Mouse (Mus musculus) pancreas, adult 10 weeks (tissue): ENCODE results near the gene Mfsd10. TPM values are rescaled to one million over a fixed set of nuclear protein-coding genes. Genes with fewer than 3 reads are reported as not detected.

ENCODE experiments used
- polyA plus RNA-seq: library from polyadenylated mRNA; stranded (reverse); fragments of 350-450 nt; fragmentation: Illumina TruSeq; extraction: RNeasy Lipid Tissue Mini Kit (QIAGEN cat#74804); gene quantifications from one replicate; pipeline ENCODE4 v1.2.3, GENCODE M21; 2015; ENCODE audit warnings: low read depth, low replicate concordance; ENCODE audit not compliant: insufficient read depth

The Mfsd10 gene
- polyA plus RNA-seq: 25.5 TPM

GRCm38 (mm10) chr5:34636481-34637287 is at the start of gene Mfsd10:
TSS of gene Mfsd10 (minus strand) at chr5:34637212.

DNA sequence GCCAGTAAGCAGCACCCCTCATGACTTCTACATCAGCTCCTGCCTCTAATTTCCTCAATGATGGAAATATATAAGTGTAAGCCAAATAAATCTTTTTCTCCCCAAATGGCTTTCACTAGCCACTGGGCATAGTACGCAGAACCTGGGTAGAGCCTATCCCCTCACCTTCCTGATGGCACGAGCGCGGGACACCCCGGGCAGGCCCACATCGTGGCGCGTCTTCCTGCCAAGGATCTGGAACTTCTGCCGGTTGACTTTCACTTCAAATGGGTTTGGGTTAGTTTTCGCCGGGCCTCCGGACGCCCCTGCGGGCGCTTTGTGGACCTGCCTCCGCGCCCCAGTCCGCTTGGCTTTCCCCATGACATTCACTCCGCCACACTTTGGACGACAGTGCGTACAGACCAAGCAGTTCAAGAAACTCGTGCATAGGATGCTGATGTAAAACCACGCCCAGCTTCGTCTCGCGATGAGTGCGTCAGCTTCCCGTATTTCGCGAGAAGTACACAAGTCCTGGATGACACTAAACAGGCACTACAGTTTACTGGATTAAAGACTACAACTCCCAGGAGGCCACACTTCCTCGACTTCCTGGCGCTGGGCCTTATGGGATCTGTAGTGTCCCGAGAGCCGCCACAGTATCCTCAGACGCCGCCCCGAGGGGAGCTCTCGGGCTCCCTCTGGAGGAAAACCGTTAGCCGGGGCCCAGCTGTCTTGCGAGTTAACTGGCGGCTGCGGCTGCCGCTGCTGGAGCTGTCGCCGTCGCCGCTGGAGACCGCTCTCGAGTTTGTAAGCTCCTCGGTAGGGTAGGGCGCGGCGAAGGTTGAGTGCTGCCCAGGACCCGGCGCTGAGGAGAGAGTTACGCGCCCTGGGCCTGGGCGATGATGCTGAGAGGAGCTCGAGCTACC is 22.9 kb upstream of the Mfsd10 start, which contains the start of the genes Nop14 and Grk4:
TSS of gene Nop14 (minus strand) at position 463 of the 905 bp plus-strand sequence.
TSS of gene Grk4 (plus strand) at position 694 of the 905 bp plus-strand sequence.

Other genes starting within 250 kb of the Mfsd10 start
- 6.7 TPM for gene Tnip2, start 123.2 kb downstream of the Mfsd10 start, polyA plus RNA-seq
- 1.4 TPM for gene Sh3bp2, start 111.4 kb downstream of the Mfsd10 start, polyA plus RNA-seq
- gene Add1, start 63.5 kb downstream of the Mfsd10 start, polyA plus RNA-seq: 37.8 TPM
- 8.3 TPM for gene Nop14, start 22.9 kb upstream of the Mfsd10 start, polyA plus RNA-seq
- gene Grk4, start 23.2 kb upstream of the Mfsd10 start, polyA plus RNA-seq: 1.7 TPM
- gene Htt, start 124.5 kb upstream of the Mfsd10 start, polyA plus RNA-seq: 3.5 TPM